Mouse (Mus musculus): ENCODE measurements at regions not wholly inside any gene's neighbourhood (a gene's known extent, or its start where the extent isn't known, plus 50 kb on each side); places are given as distances from the start of the nearest gene placed in this dataset.

DNA sequence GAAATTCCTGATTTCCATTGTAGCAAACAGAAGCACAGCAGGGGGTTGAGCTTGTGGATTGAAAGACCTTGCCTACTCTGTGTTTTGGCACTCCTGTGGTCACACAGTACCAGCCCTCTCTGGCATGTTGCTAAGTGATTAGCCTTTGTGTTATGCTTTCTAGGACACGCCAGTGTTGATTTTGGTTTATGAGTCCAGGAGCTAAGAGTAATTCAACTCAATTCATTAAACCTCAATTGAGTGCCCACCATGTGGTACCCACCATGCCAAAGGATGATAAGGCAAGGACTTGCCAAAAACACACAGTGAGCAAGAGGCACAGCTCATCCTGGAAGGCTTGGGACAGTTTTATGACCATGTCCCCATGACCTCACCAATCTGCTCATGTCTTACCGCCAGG is 221.1 kb upstream of the Sox14 start:
- no peak for DNase-seq

DNA sequence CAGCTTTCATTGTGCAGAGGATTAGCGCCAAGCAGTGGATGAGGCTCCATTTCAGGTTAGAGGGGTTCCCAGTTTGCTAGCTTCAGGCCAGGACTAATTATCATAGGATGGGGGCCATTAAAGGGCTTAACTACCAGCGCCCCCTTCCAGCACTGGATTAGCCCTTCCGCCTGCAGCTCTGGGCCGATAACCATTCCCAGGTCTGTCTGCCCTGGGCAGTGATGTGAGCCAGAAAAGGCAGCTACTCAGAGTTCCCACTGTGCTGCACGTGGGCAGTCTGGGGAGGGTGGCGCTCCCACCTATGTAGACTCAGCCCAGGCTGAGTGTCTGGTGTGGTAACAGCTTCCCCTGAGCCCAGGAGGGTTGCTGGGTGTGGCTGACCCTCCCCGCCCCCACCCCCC is 219.6 kb upstream of the Sox14 start:
- no peak for DNase-seq

DNA sequence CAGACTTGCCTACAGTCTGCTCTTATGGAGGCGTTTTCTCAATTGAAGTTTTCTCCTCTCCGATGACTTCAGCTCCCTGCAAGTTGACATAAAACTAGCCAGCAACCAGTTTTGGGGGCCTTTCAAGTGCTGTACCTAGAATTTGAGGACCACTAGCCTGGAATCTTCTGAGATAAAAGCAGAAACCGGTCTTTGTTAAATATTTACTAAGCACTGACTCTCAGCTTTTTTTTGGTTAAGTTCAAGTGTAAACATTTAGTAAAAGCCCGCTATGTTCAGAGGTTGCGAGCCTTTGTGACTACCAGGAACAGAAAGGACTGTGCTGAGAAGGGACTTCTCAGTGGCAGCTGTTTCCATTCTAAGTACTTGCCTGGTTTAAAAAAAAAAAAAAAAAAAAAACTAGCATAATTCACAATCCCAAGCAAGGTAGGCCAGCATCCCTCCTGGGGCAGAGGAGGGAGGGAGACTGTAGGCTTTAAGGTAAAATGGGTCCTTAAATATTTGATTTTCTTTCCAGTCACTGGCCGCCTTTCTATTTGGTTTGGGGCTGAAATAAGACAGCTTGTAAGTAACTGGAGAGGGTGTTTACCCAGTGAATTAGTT is 219.1 kb upstream of the Sox14 start:
- DNase-seq, result no peak

DNA sequence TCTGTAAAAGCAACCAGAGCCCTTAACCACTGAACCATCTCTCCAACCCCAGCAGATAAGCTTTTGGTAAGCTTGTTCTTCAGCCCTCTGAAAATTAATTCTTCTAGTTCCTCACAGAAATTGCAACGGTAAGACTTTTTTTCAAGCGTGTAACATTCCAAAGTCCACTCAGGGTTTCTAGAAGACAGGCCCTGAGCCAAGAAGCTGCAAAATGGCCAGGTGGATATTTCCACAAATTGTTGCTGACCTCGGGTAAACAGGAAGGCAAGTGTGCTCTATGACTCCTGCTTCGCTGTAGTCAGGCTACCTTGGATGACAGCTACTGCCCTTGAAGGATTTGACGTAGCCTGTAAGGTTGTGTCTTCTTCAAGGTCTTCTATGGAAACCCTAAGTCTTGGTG is 195.2 kb upstream of the Sox14 start:
- DNase-seq, result peak; percentile 41 to 63

DNA sequence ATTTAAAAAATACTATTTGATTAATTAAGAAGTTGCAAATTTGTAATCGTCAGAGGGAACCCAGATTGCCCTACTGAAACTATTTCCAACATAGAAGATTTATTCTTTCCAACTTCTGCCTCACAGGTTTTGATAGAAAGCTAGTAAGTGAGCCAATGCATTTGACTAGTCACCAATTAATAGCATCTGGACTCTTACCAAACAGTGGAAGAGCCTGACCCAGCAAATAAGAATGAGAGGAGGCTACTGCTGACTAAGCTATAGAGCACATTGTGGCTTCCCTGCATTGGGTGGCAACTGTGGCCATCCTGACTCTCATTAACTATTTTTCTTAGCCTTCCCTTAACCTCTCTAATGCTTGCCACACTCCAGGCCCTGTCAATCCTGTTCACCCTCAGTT is 182.6 kb upstream of the Sox14 start:
- peak in 1 of 2 experiments; percentile 2 for DNase-seq

DNA sequence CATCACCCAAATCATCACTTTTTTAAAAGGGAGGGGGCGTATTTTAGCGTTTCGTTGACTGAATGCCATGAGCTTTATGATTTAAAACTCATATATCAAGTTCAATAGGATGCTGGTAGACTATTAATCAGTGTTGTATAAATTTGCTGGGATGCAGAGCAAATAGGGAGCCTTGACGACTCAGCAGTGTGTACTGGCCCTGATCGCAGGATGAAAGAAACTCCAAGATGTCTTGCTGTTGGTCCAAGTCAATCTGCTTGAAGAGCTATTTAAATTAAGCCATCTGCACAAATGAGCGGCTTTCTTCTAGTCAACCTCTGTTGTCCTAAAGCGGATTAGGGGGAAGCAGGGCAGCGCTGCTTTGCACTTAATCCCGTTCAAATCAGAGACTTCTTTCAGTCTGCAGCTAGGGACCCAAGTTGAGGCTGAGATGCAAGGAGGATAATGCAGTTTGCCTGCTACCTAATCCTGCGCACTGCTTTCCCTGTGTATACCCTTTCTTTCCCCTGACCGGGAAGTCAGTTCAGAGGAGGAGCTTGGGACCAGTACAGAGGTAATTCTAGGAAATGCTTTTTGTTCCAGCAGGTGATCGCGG is 170.3 kb upstream of the Sox14 start:
- no peak for DNase-seq

DNA sequence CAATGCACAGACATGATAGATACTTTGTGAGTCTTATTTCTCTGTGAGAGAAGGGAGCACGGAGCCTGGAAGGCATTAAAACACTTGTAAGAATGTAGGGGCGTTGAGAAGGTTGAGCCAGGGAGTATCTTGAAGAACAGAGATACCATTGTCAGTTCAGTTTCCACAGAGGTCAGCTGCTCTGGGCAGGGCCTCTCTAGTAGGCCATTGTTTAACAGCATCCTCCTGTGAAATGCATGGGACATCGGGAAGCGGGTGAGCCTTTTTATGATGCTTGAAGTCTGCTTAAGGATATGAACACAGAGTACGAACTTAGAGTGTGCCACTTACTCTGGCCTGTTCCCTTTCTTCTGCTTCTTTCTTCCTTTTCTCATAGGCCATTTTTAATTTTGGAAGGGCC is 169.7 kb upstream of the Sox14 start:
- DNase-seq, result no peak

DNA sequence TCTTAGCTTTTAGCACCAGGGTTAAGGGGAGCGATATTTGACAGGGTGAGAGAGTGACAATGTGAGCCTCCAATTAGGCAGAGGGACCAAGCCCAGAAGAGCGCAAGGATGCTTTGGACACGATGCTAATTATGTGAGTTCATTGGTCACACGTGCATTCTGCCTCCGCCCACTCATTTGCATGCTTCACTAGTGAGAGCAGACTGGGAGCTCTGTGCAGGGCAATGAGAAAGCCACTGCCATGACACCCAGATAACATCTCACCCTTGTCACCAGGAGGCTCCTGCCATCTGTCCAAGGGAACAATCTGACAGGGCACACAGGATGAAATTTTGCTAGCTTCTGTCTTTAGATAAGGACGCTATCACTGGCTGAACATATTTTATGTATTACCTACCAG is 165.8 kb upstream of the Sox14 start:
- DNase-seq, result no peak

DNA sequence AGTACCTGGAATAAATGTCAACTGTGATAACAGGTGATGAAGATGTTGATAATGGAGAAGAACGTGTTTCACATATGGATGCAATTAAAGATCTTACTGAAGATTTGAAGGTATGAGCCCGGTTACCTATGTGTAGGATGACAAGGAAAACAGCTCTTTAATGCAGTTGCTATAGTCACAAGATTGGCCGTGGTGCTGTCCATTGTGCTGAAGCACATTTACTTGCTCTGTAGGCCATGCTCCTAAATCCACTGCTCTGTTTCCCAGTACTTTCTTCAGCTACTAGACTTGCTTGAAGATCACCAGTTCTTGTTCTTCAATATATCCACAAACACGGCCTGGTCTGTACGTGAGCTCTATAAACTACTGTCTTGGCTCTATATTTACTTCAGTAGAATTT is 147.7 kb upstream of the Sox14 start:
- DNase-seq, result peak in 1 of 2 experiments; percentile 7

DNA sequence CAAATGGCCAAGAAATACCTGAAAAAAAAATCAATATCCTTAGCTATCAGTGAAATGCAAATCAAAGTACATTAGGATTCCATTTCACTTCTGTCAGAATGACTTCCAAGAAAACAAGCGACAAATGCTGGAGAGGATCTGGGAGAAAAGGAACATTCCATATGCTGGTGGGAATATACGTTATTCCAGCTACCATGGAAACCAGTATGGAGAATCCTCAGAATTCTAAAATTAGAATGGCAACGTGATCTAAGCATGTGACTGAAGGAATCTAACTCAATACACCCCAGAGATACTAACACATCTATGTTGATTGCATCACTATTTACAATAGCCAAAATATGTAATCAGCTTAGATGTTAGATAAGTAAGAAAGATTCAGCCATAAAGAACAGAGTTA is 146.1 kb upstream of the Sox14 start:
- DNase-seq, result no peak

DNA sequence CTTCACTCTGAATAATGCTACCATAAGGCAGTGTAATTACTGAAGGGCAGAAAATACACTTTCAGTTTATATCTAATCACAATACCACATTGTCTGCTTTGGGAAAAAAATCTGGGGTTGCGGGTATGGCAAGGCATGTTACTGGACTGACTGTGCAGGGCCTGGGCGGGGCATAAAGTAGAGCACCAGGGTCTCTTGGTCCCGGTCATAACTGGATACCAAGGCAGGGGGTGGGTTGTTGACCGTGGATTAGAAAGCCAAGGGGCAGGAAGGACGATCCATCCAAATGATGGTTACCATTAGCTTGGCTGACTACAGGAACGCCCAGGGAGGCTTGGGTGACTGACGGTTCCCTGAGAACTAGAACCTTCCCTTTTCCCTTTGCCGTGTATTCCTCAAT is 119.2 kb upstream of the Sox14 start:
- no peak for DNase-seq

DNA sequence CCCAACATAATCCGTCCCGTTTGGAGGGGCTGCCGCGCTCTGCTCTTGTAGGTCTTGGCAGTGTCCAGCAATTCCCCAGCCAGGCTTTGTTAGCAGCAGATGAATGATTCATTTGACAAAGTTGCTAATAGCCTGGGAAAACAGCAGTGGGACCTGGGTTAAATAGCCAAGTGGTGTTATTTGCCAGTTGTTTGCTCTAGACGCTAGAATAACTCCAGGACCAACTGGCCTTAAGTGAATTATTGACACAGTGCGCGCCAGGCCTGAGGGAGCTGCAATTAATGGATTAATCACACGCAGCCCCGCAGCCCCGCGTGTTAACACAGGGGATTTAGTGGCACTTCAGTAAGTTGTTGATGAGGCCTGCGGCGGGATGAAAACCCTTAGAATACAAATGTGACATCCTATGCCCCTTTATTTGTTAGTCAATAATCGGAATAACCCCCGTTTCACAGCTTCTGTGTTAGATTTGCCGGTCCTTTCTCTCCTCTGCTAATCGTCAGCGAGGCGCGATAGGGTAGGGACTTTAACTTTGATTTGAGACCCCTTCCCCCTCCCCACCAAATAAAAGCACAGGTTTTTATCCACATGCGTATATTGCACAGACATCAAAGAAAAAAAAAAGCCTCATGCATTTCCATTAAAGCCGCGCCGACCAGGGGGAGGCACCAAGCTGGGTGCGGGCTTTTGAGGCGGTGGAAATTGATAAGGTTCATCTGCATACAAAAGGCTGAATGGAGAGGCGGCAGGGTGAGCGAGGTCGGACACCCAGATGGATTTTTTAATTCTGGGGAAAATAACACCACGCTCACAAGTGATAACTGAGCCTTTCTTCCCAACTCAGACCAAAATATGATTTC is 118.5 kb upstream of the Sox14 start:
- no peak for DNase-seq

DNA sequence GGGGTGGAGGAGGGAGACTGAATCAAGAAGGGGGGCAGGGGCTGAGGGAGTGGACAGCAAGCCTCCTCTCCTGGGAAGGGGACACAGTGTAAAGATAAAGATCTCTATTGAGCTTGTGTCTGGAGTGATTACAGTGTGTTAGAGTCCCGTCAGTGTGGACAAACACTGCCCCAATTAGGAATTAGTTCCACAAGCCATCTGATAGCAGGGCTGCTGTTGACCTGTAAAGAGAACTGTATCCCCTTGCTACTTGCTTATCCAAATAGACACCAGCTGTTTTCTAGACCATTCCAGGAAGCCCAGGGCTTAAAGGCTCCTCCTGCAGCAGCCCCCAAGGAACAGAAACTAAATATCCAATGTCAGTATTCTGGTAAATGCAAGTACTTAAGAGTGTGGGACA is 111.4 kb upstream of the Sox14 start:
- no peak for DNase-seq

DNA sequence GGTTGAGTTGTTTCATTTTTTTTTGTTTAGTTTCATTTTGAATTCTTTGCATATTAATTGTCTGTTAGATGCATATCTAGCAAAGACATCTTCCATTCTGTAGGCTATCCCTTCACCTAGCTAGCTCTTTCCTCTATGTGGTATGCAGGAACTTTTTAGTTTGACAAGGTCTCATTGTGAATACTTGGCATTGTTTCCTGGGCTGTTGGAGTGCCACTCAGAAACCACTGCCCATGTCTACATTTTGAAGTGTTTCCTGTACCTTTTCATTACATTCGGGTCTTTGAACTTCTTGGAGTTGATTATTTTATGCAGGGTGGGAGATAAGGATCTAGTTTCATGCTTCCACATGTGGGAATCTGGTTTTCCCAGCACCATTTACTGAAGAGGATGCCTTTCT is 104.8 kb upstream of the Sox14 start:
- DNase-seq, result no peak

DNA sequence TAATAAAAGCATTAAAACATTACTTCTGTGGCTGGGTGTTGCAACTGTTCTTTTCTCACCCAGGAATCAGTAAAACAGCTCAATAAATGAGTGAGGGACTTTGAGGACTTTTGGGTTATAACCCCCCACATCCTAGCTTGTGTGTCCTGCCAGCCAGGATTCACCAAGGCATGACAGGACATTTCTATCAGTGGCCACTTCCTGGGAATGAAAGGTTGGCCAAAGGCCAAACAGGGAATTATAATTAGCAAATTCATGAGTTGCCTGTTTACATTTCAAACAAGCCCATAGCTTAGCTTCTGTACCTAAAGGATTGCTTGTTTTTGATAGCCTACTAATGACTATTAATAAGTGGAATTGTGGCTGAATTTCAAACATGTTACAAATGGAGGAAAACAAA is 85.6 kb upstream of the Sox14 start:
- no peak for DNase-seq

DNA sequence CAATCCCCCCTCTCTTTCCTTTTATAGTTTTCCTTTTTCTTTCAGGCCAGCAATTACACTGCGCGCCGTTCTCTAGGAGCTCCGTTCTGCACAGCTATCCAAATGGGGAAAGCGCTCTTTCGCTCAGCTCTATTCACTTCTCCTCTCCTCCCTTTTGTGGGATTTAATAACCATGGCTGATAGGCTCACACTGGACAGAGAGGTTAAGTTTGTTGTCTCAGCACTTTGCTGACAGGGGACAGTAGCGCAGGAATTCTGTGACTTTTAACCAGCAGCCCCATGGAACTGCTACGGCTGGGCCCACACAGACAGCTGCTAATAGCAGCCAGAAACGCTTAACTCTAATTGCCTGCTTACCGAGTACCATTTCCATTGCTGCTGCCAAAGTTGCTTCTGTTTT is 78.8 kb upstream of the Sox14 start:
- DNase-seq, result no peak

DNA sequence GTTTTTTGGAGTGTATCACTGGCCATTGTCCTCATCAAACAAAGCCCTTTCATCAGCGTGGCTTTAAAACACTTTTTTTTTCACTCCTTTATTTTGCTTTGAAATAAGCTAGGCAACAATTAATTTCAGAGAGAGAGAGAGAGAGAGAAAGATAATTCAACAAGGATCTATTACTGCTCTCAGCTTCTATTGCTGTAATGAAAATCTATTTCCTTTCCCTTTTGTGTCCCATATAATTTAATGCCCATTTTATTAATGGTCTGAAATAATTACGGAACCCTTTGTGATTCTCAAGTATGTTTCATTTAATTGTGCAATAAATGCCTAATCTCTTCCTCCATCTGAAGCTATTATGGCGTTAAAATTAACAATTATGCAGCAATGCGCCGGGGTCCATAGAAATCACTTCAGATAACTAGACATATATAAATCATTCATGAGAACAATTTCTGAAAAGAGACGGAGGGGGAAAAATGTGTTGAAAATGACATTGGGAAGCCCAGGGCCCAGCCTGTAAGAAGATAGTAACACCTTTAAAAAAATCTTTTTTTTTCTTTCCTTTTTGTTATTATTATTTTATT is 78.2 kb upstream of the Sox14 start:
- DNase-seq, result no peak

Data from kidney, postnatal 25 days (tissue).